Mouse (Mus musculus) CH12.LX (cell line): ENCODE results near the gene Asic2. TPM values are rescaled to one million over a fixed set of nuclear protein-coding genes. Genes with fewer than 3 reads are reported as not detected.

ENCODE experiments used
- DNase-seq: peaks from one replicate; pipeline ENCODE4 v3.0.0-alpha.2; 2013; ENCODE audit errors: extremely low read depth
- H3K27ac ChIP-seq: 2 replicates; pipeline ENCODE4 v1.5.1; 2012; ENCODE audit warnings: low read depth, mild to moderate bottlenecking, control low read depth, moderate library complexity; ENCODE audit not compliant: insufficient read depth
- H3K27me3 ChIP-seq: replicated peaks from 2 replicates; pipeline ENCODE3; 2012; ENCODE audit warnings: inconsistent platforms
- H3K36me3 ChIP-seq, 2 experiments: replicated peaks in 1 of 2; 2 replicates each; pipeline versions ENCODE3 to v1.6.1; 2012; ENCODE audit warnings: inconsistent platforms in 1 of 2, low read length in 1 of 2, mild to moderate bottlenecking in 1 of 2, mixed read lengths in 1 of 2, moderate library complexity in 1 of 2; ENCODE audit not compliant: control insufficient read depth in 1 of 2, insufficient read depth in 1 of 2
- H3K4me1 ChIP-seq, 2 experiments: 2 replicates each; pipeline ENCODE4 v1.6.1; 2012; ENCODE audit warnings: inconsistent platforms in 1 of 2, moderate library complexity in 1 of 2; ENCODE audit not compliant: insufficient read depth in 2 of 2, control insufficient read depth in 1 of 2
- H3K4me2 ChIP-seq: 2 replicates; pipeline ENCODE4 v1.6.1; 2012; ENCODE audit warnings: low read depth, mild to moderate bottlenecking, control low read depth; ENCODE audit not compliant: poor library complexity, insufficient read depth, severe bottlenecking
- H3K4me3 ChIP-seq, 3 experiments: fragments of 150-350 bp in 1 of 3; sonication (generic) in 1 of 3; replicated peaks in 1 of 3; 2 replicates each; pipeline versions ENCODE3 to v1.5.1; 2011 to 2012; ENCODE audit warnings: low read depth in 2 of 3, low read length in 2 of 3, mild to moderate bottlenecking in 2 of 3, moderate library complexity in 2 of 3, control low read depth in 1 of 3, improper control_type of control experiment in 1 of 3, inconsistent platforms in 1 of 3, mixed read lengths in 1 of 3; ENCODE audit not compliant: poor library complexity in 1 of 3
- H3K79me2 ChIP-seq: replicated peaks from 2 replicates; pipeline ENCODE4 v1.6.1; 2012; ENCODE audit warnings: mild to moderate bottlenecking, moderate library complexity; ENCODE audit not compliant: control insufficient read depth, poor library complexity, insufficient read depth, severe bottlenecking; ENCODE audit errors: extremely low read depth
- H3K9ac ChIP-seq: 2 replicates; pipeline ENCODE4 v1.6.1; 2012; ENCODE audit warnings: low read depth, mild to moderate bottlenecking, control low read depth, moderate library complexity; ENCODE audit not compliant: insufficient read depth
- H3K9me3 ChIP-seq: replicated peaks from 2 replicates; pipeline ENCODE3; 2012; ENCODE audit warnings: low read length, inconsistent platforms, mixed read lengths
- BHLHE40 ChIP-seq: IDR thresholded peaks from 2 replicates; pipeline ENCODE4 v1.6.1; 2011; ENCODE audit warnings: mild to moderate bottlenecking, low read depth, low read length, improper control_type of control experiment
- E2F4 ChIP-seq: IDR thresholded peaks from 2 replicates; pipeline ENCODE4 v1.6.1; 2011; ENCODE audit warnings: low read depth, low read length, improper control_type of control experiment; ENCODE audit not compliant: insufficient replicate concordance
- JUND ChIP-seq: conservative IDR thresholded peaks from 2 replicates; pipeline ENCODE4 v1.6.1; 2011; ENCODE audit warnings: low read depth, low read length, improper control_type of control experiment
- MAZ ChIP-seq: IDR thresholded peaks from 2 replicates; pipeline ENCODE4 v1.6.1; 2012; ENCODE audit warnings: low read depth, mild to moderate bottlenecking, inconsistent platforms, low read length, improper control_type of control experiment, moderate library complexity
- MEF2A ChIP-seq: IDR thresholded peaks from 2 replicates; pipeline ENCODE4 v1.6.1; 2014; ENCODE audit warnings: low read depth, mild to moderate bottlenecking, inconsistent platforms, low read length, improper control_type of control experiment, borderline replicate concordance
- MXI1 ChIP-seq: IDR thresholded peaks from 2 replicates; pipeline ENCODE4 v1.6.1; 2011; ENCODE audit warnings: mild to moderate bottlenecking, low read depth, low read length, improper control_type of control experiment
- MYC ChIP-seq: IDR thresholded peaks from 2 replicates; pipeline ENCODE4 v1.6.1; 2011; ENCODE audit warnings: low read depth, mild to moderate bottlenecking, improper control_type of control experiment, low read length
- NRF1 ChIP-seq: IDR thresholded peaks from 2 replicates; pipeline ENCODE4 v1.6.1; 2014; ENCODE audit warnings: low read depth, mild to moderate bottlenecking, inconsistent platforms, low read length, improper control_type of control experiment, moderate library complexity
- PAX5 ChIP-seq: IDR thresholded peaks from 2 replicates; pipeline ENCODE4 v1.6.1; 2012; ENCODE audit warnings: low read length, inconsistent platforms, mixed read lengths
- POLR2A ChIP-seq: IDR thresholded peaks from 2 replicates; pipeline ENCODE4 v1.6.1; 2011; ENCODE audit warnings: low read depth, mild to moderate bottlenecking, improper control_type of control experiment, low read length
- SIN3A ChIP-seq: IDR thresholded peaks from 2 replicates; pipeline ENCODE4 v1.6.1; 2012; ENCODE audit warnings: low read length, improper control_type of control experiment, inconsistent platforms
- SMC3 ChIP-seq: IDR thresholded peaks from 2 replicates; pipeline ENCODE4 v1.6.1; 2011; ENCODE audit warnings: low read depth, low read length, improper control_type of control experiment
- TBP ChIP-seq: conservative IDR thresholded peaks from 2 replicates; pipeline ENCODE4 v1.6.1; 2011; ENCODE audit warnings: low read depth, low read length, improper control_type of control experiment
- TCF12 ChIP-seq: IDR thresholded peaks from 2 replicates; pipeline ENCODE4 v1.6.1; 2014; ENCODE audit warnings: low read depth, mild to moderate bottlenecking, inconsistent platforms, low read length, improper control_type of control experiment
- UBTF ChIP-seq: IDR thresholded peaks from 2 replicates; pipeline ENCODE4 v1.6.1; 2012; ENCODE audit warnings: low read depth, mild to moderate bottlenecking, inconsistent platforms, low read length, improper control_type of control experiment, moderate library complexity
- USF1 ChIP-seq: IDR thresholded peaks from 2 replicates; pipeline ENCODE4 v1.6.1; 2014; ENCODE audit warnings: low read depth, mild to moderate bottlenecking, inconsistent platforms, low read length, improper control_type of control experiment
- ZC3H11A ChIP-seq: IDR thresholded peaks from 2 replicates; pipeline ENCODE4 v1.6.1; 2012; ENCODE audit warnings: low read depth, mild to moderate bottlenecking, inconsistent platforms, low read length, improper control_type of control experiment
- ZMIZ1 ChIP-seq: IDR thresholded peaks from 2 replicates; pipeline ENCODE4 v1.6.1; 2012; ENCODE audit warnings: low read depth, mild to moderate bottlenecking, inconsistent platforms, low read length, improper control_type of control experiment
- ZNF384 ChIP-seq: IDR thresholded peaks from 2 replicates; pipeline ENCODE4 v1.6.1; 2012; ENCODE audit warnings: low read depth, low read length, improper control_type of control experiment, inconsistent platforms
- dilution Hi-C: fragments of 300-500 bp; cut with MboI; formaldehyde crosslinking; loops from 2 replicates; pipeline ENCODE4 v1.14.3; 2020; ENCODE audit warnings: low sequenced_read_pairs; ENCODE audit not compliant: extremely low pct_unique_long_range_greater_than_20kb, extremely low pct_ligation_motif_present
- in situ Hi-C: fragments of 300-500 bp; cut with MboI; formaldehyde crosslinking; loops from 3 replicates; pipeline ENCODE4 v1.14.3; 2019; ENCODE audit warnings: low sequenced_read_pairs, low pct_ligation_motif_present, low pct_unique_long_range_greater_than_20kb, mixed read lengths
- polyA plus RNA-seq: library from polyadenylated mRNA; unstranded; fragments of >175 nt; gene quantifications from 2 replicates; pipeline ENCODE4 v1.2.1, GENCODE M21; 2012; ENCODE audit warnings: low read depth; ENCODE audit not compliant: insufficient read length
- total RNA-seq, 2 experiments: library from RNA; depleted of rRNA; stranded (reverse); fragments of 300-350 nt in 1 of 2; fragments of >200 nt in 1 of 2; gene quantifications; 2 replicates each; pipeline ENCODE4 v1.2.3; 2012 to 2014

Gene Asic2
- total and polyA plus RNA-seq, 3 experiments: not detected

- H3K4me2 ChIP-seq: no peak overlapping the region
- DNase-seq: no peak
- dilution Hi-C loops (no loop called here), in situ Hi-C loops (no loop called here)
- H3K9ac ChIP-seq: no peak overlapping the region
- no peak overlapping the region for H3K4me3 ChIP-seq
- no peaks in the 10 kb centered on the region for H3K79me2 ChIP-seq
- TF ChIP-seq UBTF (no peak), POLR2A (no peak), ZNF384 (no peak), BHLHE40 (no peak), PAX5 (no peak), ZC3H11A (no peak), MAZ (no peak), MXI1 (no peak), TCF12 (no peak), MYC (no peak), ZMIZ1 (no peak), SMC3 (no peak), E2F4 (no peak), TBP (no peak), USF1 (no peak), MEF2A (no peak)
- H3K9me3 ChIP-seq: no peaks in the 10 kb centered on the region
- H3K27me3 ChIP-seq: peaks cover 65% of the 10 kb centered on the region
- no peak overlapping the region for H3K27ac ChIP-seq
- H3K36me3 ChIP-seq: no peaks in the 10 kb centered on the region
- peaks cover 9 to 11% of the 10 kb centered on the region in 2 experiments; a peak in 3 of 4 replicates for H3K4me1 ChIP-seq
Measured at GRCm38 (mm10) chr11:81120024-81120576, 848.2 kb downstream of the Asic2 start.

- TF ChIP-seq JUND (no peak), NRF1 (no peak), SIN3A (no peak)
- in situ Hi-C loops (no loop called here), dilution Hi-C loops (no loop called here)
- DNase-seq: no peak
- Histone ChIP-seq H3K27ac (no peak overlapping the region), H3K79me2 (no peaks in the 10 kb centered on the region), H3K9me3 (no peaks in the 10 kb centered on the region), H3K9ac (no peak overlapping the region), H3K4me3 (no peak overlapping the region), H3K4me1 (peaks cover 9 to 11% of the 10 kb centered on the region in 2 experiments; a peak in 3 of 4 replicates), H3K4me2 (no peak overlapping the region), H3K27me3 (peaks cover 64% of the 10 kb centered on the region), H3K36me3 (no peaks in the 10 kb centered on the region)
Measured at GRCm38 (mm10) chr11:81118055-81118454, 850.2 kb downstream of the Asic2 start.
